Mouse (Mus musculus): ENCODE results near the gene Isy1.

Gene Isy1

GRCm38 (mm10) chr6:87838551-87839197, at the start of gene Isy1:
TSS of gene Isy1 (minus strand) at chr6:87838798.
- H3K27me3 ChIP-seq (ENCODE audit: insufficient read depth, low read length), result no peaks in the 10 kb centered on the region
- peak within 1 kb of the TSS; percentile 97 for H3K4me3 ChIP-seq (replicated peaks; ENCODE audit: low read length)
- peaks cover 63% of the 10 kb centered on the region for H3K36me3 ChIP-seq (ENCODE audit: insufficient read depth, low read length)
- peaks cover 42% of the 10 kb centered on the region for H3K4me1 ChIP-seq (replicated peaks; ENCODE audit: low read depth, low read length)
- no peak for TF ChIP-seq CTCF (conservative IDR thresholded peaks at IDR 0.05; ENCODE audit: low read length)
- TF ChIP-seq NANOG (IDR thresholded peaks at IDR 0.05; ENCODE audit: borderline replicate concordance, low read length), result no peak
- TF ChIP-seq POU5F1 (IDR thresholded peaks at IDR 0.05; ENCODE audit: borderline replicate concordance, low read length), result no peak
- no peaks in the 10 kb centered on the region for H3K9me3 ChIP-seq (ENCODE audit: low read length)

DNA sequence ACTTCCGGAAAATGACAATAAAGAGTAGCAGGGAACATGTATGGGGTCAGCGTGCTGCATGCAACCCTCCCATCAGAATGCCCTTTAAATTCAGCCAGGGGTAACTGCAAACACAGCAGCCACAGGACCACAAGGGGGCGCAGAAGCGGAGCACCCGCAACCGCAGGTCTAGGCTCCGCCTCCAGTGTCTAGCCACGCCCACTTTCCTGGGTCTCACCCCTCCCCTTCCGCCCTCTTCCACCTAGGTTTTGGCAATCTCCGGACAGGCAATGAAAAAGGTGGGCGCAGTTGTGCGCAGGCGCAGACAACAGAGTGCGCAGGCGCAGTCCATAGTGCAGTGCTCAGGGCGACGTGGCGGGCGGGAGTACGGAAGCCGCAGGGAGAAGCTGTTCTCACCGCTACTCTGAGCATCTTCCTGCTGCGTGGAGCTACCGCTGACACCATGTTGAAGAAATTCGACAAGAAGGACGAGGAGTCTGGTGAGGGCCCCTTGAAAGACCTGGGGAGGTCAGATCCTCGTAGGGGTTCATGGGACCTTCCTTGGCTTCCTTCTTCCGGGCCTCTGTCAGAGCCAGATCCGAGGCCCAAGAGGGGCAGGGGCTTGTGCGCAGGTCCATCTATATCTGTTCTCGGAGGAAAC, 49.1 kb upstream of the Isy1 start, which contains the start of gene Copg1:
Gene Copg1, plus strand, starts transcription at position 221 of the 640 bp plus-strand sequence.
- TF ChIP-seq CTCF (conservative IDR thresholded peaks at IDR 0.05; ENCODE audit: low read length), result peak; percentile 86
- TF ChIP-seq POU5F1 (IDR thresholded peaks at IDR 0.05; ENCODE audit: borderline replicate concordance, low read length), result no peak
- Histone ChIP-seq H3K9me3 (ENCODE audit: low read length) (no peaks in the 10 kb centered on the region), H3K27me3 (ENCODE audit: insufficient read depth, low read length) (no peaks in the 10 kb centered on the region), H3K4me3 (replicated peaks; ENCODE audit: low read length) (peak within 1 kb of the TSS; percentile 95), H3K4me1 (replicated peaks; ENCODE audit: low read depth, low read length) (peaks cover 27% of the 10 kb centered on the region), H3K36me3 (ENCODE audit: insufficient read depth, low read length) (peaks cover 42% of the 10 kb centered on the region)

GRCm38 (mm10) chr6:87886721-87887120, 48.1 kb upstream of the Isy1 start:
- peaks cover 26% of the 10 kb centered on the region for H3K4me1 ChIP-seq (replicated peaks; ENCODE audit: low read depth, low read length)
- H3K27me3 ChIP-seq (ENCODE audit: insufficient read depth, low read length), result no peaks in the 10 kb centered on the region
- no peaks in the 10 kb centered on the region for H3K9me3 ChIP-seq (ENCODE audit: low read length)
- TF ChIP-seq POU5F1 (IDR thresholded peaks at IDR 0.05; ENCODE audit: borderline replicate concordance, low read length), result no peak
- no peak for TF ChIP-seq NANOG (IDR thresholded peaks at IDR 0.05; ENCODE audit: borderline replicate concordance, low read length)
- TF ChIP-seq CTCF (conservative IDR thresholded peaks at IDR 0.05; ENCODE audit: low read length), result no peak
- no peak overlapping the region for H3K4me3 ChIP-seq (replicated peaks; ENCODE audit: low read length)
- peaks cover 32% of the 10 kb centered on the region for H3K36me3 ChIP-seq (ENCODE audit: insufficient read depth, low read length)

GRCm38 (mm10) chr6:87882816-87883215, 44.2 kb upstream of the Isy1 start:
- H3K4me3 ChIP-seq (replicated peaks; ENCODE audit: low read length), result no peak overlapping the region
- no peak for TF ChIP-seq NANOG (IDR thresholded peaks at IDR 0.05; ENCODE audit: borderline replicate concordance, low read length)
- no peak for TF ChIP-seq CTCF (conservative IDR thresholded peaks at IDR 0.05; ENCODE audit: low read length)
- no peak for TF ChIP-seq POU5F1 (IDR thresholded peaks at IDR 0.05; ENCODE audit: borderline replicate concordance, low read length)

DNA sequence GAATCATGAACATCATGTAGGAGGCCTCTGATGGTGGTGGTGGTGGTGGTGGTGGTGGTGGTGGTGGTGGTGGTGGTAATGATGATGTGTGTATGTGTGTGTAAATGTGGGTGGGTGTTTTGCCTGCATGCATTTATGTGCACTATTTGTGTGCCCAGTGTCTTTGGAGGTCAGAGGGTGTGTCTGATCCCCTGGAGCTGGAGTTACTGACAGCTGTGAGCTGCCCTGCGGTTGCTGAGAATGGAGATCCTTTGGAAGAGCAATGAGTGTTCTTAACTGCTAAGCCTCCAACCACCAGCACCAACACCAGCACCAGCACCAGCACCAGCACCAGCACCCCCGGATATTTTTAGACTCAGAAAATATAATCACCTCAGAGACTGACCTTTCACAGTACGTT, 43.6 kb upstream of the Isy1 start:
- Histone ChIP-seq H3K9me3 (ENCODE audit: low read length) (no peaks in the 10 kb centered on the region), H3K36me3 (ENCODE audit: insufficient read depth, low read length) (no peaks in the 10 kb centered on the region), H3K4me1 (replicated peaks; ENCODE audit: low read depth, low read length) (peaks cover 9% of the 10 kb centered on the region), H3K4me3 (replicated peaks; ENCODE audit: low read length) (no peak overlapping the region), H3K27me3 (ENCODE audit: insufficient read depth, low read length) (no peaks in the 10 kb centered on the region)
- no peak for TF ChIP-seq POU5F1 (IDR thresholded peaks at IDR 0.05; ENCODE audit: borderline replicate concordance, low read length)

More at GRCm38 (mm10) chr6:87882816-87883215, 44.2 kb upstream of the Isy1 start:
- no peaks in the 10 kb centered on the region for H3K9me3 ChIP-seq (ENCODE audit: low read length)
- H3K36me3 ChIP-seq (ENCODE audit: insufficient read depth, low read length), result no peaks in the 10 kb centered on the region
- peaks cover 11% of the 10 kb centered on the region for H3K4me1 ChIP-seq (replicated peaks; ENCODE audit: low read depth, low read length)
- H3K27me3 ChIP-seq (ENCODE audit: insufficient read depth, low read length), result no peaks in the 10 kb centered on the region

GRCm38 (mm10) chr6:87879628-87880027, 41.0 kb upstream of the Isy1 start:
- H3K4me1 ChIP-seq (replicated peaks; ENCODE audit: low read depth, low read length), result peaks cover 23% of the 10 kb centered on the region
- no peak overlapping the region for H3K4me3 ChIP-seq (replicated peaks; ENCODE audit: low read length)
- TF ChIP-seq NANOG (IDR thresholded peaks at IDR 0.05; ENCODE audit: borderline replicate concordance, low read length), result no peak
- H3K9me3 ChIP-seq (ENCODE audit: low read length), result no peaks in the 10 kb centered on the region
- no peaks in the 10 kb centered on the region for H3K36me3 ChIP-seq (ENCODE audit: insufficient read depth, low read length)
- H3K27me3 ChIP-seq (ENCODE audit: insufficient read depth, low read length), result no peaks in the 10 kb centered on the region

- Histone ChIP-seq H3K9me3 (ENCODE audit: low read length) (no peaks in the 10 kb centered on the region), H3K36me3 (ENCODE audit: insufficient read depth, low read length) (no peaks in the 10 kb centered on the region), H3K4me3 (replicated peaks; ENCODE audit: low read length) (no peak overlapping the region), H3K27me3 (ENCODE audit: insufficient read depth, low read length) (no peaks in the 10 kb centered on the region), H3K4me1 (replicated peaks; ENCODE audit: low read depth, low read length) (peaks cover 23% of the 10 kb centered on the region)
- TF ChIP-seq NANOG (IDR thresholded peaks at IDR 0.05; ENCODE audit: borderline replicate concordance, low read length) (no peak), CTCF (conservative IDR thresholded peaks at IDR 0.05; ENCODE audit: low read length) (no peak), POU5F1 (IDR thresholded peaks at IDR 0.05; ENCODE audit: borderline replicate concordance, low read length) (no peak)
These were observed 40.4 kb upstream of the Isy1 start for GRCm38 (mm10) chr6:87879010-87879409.

- Histone ChIP-seq H3K4me3 (replicated peaks; ENCODE audit: low read length) (peak overlapping the region; percentile 61), H3K9me3 (ENCODE audit: low read length) (no peaks in the 10 kb centered on the region), H3K27me3 (ENCODE audit: insufficient read depth, low read length) (no peaks in the 10 kb centered on the region), H3K36me3 (ENCODE audit: insufficient read depth, low read length) (no peaks in the 10 kb centered on the region), H3K4me1 (replicated peaks; ENCODE audit: low read depth, low read length) (peaks cover 37% of the 10 kb centered on the region)
- TF ChIP-seq CTCF (conservative IDR thresholded peaks at IDR 0.05; ENCODE audit: low read length) (no peak), POU5F1 (IDR thresholded peaks at IDR 0.05; ENCODE audit: borderline replicate concordance, low read length) (no peak), NANOG (IDR thresholded peaks at IDR 0.05; ENCODE audit: borderline replicate concordance, low read length) (no peak)
These were observed 37.6 kb upstream of the Isy1 start for GRCm38 (mm10) chr6:87876068-87876643.

All from E14TG2a.4 (cell line).